Mouse (Mus musculus) frontal cortex, adult 2 months (tissue): ENCODE results near the gene Oasl2. TPM values are rescaled to one million over a fixed set of nuclear protein-coding genes. Genes with fewer than 3 reads are reported as not detected.
"Not testable (repeated sequence)": the region's sequence is repeated elsewhere in the genome, so short reads cannot be mapped to it uniquely, and the experiment has no call there.

Source experiments
- DNase-seq, 2 experiments: peaks; one replicate each; pipeline ENCODE4 v3.0.0; 2022; ENCODE audit warnings: low spot score in 1 of 2; ENCODE audit errors: extremely low spot score in 1 of 2
- polyA plus RNA-seq: library from polyadenylated mRNA; depleted of rRNA; stranded (reverse); fragments of >200 nt; gene quantifications from 2 replicates; pipeline ENCODE4 v1.2.3, GENCODE M21; 2012

The Oasl2 gene
- polyA plus RNA-seq, 1 experiment, result 8.3 TPM

- DNase-seq, result no peak
Observed at GRCm38 (mm10) chr5:114913686-114914085, 16.9 kb downstream of the Oasl2 start.

- DNase-seq, result peak; percentile 44 to 61
Observed at GRCm38 (mm10) chr5:114914855-114915254, 18.1 kb downstream of the Oasl2 start.

GRCm38 (mm10) chr5:114915854-114916253, 19.1 kb downstream of the Oasl2 start:
- DNase-seq, result no peak

GRCm38 (mm10) chr5:114916777-114917176, 20.0 kb downstream of the Oasl2 start:
- no peak for DNase-seq

GRCm38 (mm10) chr5:114917357-114917756, 20.6 kb downstream of the Oasl2 start:
- not testable (repeated sequence) for DNase-seq

- no peak for DNase-seq
Observed at GRCm38 (mm10) chr5:114921551-114922365, 25.0 kb downstream of the Oasl2 start.

GRCm38 (mm10) chr5:114922366-114922731, 25.6 kb downstream of the Oasl2 start:
- no peak for DNase-seq

- DNase-seq, result no peak
Observed at GRCm38 (mm10) chr5:114922998-114923473, 26.3 kb downstream of the Oasl2 start, which contains the start of gene Oasl1. Gene Oasl1 (plus strand): TSS chr5:114923240.

- DNase-seq, result no peak
Observed at GRCm38 (mm10) chr5:114926153-114926684, 29.5 kb downstream of the Oasl2 start.

- DNase-seq, result no peak
Observed at GRCm38 (mm10) chr5:114926753-114927152, 30.0 kb downstream of the Oasl2 start.

GRCm38 (mm10) chr5:114931626-114932025, 34.9 kb downstream of the Oasl2 start:
- DNase-seq, result no peak

GRCm38 (mm10) chr5:114933206-114933605, 36.5 kb downstream of the Oasl2 start:
- no peak for DNase-seq

- no peak for DNase-seq
Observed at GRCm38 (mm10) chr5:114935838-114936237, 39.1 kb downstream of the Oasl2 start.

GRCm38 (mm10) chr5:114941138-114941537, 44.4 kb downstream of the Oasl2 start:
- DNase-seq, result not testable (repeated sequence)

- DNase-seq, result peak; percentile 81 to 90
Observed at GRCm38 (mm10) chr5:114942074-114942765, 45.5 kb downstream of the Oasl2 start, which contains the start of gene 2210016L21Rik. Gene 2210016L21Rik (plus strand): TSS chr5:114942158.

- no peak for DNase-seq
Observed at GRCm38 (mm10) chr5:114942766-114943130, 46.0 kb downstream of the Oasl2 start.

GRCm38 (mm10) chr5:114945072-114945471, 48.3 kb downstream of the Oasl2 start:
- no peak for DNase-seq

- peak in 1 of 2 experiments; percentile 25 for DNase-seq
Observed at GRCm38 (mm10) chr5:114948891-114949290, 52.2 kb downstream of the Oasl2 start.

- DNase-seq, result no peak
Observed at GRCm38 (mm10) chr5:114949316-114949715, 52.6 kb downstream of the Oasl2 start.

- no peak for DNase-seq
Observed at GRCm38 (mm10) chr5:114949812-114950211, 53.1 kb downstream of the Oasl2 start.

GRCm38 (mm10) chr5:114950669-114951068, 53.9 kb downstream of the Oasl2 start:
- no peak for DNase-seq
